Mouse (Mus musculus): ENCODE data around the gene Hdac2. TPM values are rescaled to one million over a fixed set of nuclear protein-coding genes. Genes with fewer than 3 reads are reported as not detected.

Gene Hdac2
- 29.9 TPM for polyA plus RNA-seq (2017; shearing (Covaris generic))

DNA sequence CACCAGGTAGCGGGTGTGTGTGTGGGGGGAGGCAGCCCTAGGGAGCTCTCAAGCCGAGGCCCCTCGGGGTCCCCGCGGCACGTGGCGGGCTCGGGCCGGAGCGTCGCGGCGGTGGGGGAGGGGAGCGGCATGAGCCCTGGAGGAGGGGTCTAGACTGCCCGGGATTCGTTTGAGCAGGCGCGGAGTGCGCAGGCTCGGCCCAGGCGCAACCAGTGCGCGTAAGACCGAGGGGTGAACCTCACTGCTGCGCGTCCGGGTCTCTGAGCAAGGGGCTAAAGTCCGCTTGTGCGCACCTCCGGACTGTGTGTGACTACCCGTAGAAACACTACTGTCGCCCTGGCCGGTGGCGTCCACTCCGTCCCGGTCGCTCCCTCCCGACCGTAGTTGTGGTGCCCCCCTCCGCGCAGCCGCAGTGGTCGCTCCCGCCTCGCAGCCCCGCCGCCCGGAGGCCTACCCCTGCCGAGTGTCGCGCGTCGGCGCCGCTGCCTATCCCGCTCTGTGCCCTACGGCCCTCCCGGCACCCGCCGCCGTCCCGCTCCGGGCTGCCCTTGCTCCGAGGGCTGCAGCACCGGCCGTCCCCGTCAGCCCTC is at the start of gene Hdac2:
Gene Hdac2, plus strand, starts transcription at position 459 of the 590 bp plus-strand sequence.

Other genes starting within 250 kb of the Hdac2 start
- 0.30 TPM for gene Marcks, start 164.4 kb downstream of the Hdac2 start, polyA plus RNA-seq (2017; shearing (Covaris generic))